Mouse (Mus musculus) neutrophil, adult 5-6 weeks (primary cell): ENCODE results near the gene Ninj2. TPM values are rescaled to one million over a fixed set of nuclear protein-coding genes. Genes with fewer than 3 reads are reported as not detected.

Source experiments
- ATAC-seq: fragments of 151-379, 151-347 bp; 2 replicates; pipeline ENCODE4 v1.8.0; 2017; ENCODE audit warnings: mild to moderate bottlenecking, moderate TSS enrichment; ENCODE audit not compliant: insufficient number of reproducible peaks, poor library complexity, low FRiP score, severe bottlenecking; ENCODE audit errors: extremely low read depth
- total RNA-seq: library from RNA; stranded (forward); fragments of 200-1000 nt; gene quantifications from 2 replicates; pipeline ENCODE4 v1.2.3, GENCODE M21; 2017

Ninj2 gene
- total RNA-seq, 1 experiment from 2014 or later = not detected

DNA sequence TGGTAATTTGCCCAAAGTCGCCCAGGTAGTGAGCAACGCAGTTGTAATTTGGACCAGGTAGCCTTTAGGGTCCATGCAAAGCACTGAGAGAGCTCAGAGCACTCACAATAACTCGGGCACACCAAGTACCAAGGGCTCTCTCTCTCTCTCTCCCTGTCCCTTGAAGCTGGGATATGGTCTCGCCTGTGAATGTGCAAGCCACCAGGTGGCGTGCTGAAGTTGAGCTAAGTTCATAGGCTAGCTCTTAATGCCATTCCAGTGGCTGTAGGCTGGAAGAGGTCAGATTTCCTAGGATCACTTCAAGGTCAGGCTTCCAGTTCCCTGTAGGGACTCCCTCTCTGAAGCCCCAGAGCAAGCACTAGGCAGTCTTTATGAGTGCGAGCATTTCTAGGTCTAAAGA is 129.5 kb downstream of the Ninj2 start:
- no peak for ATAC-seq

DNA sequence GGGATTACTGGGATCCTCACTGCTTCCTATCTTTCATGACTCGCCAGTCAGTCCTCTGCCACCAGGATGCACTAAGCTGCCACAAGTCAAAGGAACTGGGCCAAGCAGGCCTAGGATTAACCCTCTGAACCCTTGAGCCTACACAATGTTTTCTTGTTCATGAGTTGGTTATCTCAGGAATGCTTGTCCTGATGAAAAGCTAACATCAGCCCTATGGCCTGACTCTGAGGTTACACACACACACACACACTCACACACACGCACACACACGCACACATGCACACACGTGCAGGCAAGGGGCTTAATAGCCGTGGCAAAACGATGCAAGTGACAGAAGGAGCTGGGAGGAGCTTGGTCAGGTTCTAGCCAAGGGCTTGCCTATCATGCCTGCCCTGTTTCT is 132.2 kb downstream of the Ninj2 start:
- no peak for ATAC-seq

- ATAC-seq = no peak
Measured at GRCm38 (mm10) chr6:120227068-120227467, 133.9 kb downstream of the Ninj2 start.

GRCm38 (mm10) chr6:120229806-120230205 is 136.7 kb downstream of the Ninj2 start:
- ATAC-seq = no peak

- no peak for ATAC-seq
Measured at GRCm38 (mm10) chr6:120230441-120230840, 137.3 kb downstream of the Ninj2 start.

DNA sequence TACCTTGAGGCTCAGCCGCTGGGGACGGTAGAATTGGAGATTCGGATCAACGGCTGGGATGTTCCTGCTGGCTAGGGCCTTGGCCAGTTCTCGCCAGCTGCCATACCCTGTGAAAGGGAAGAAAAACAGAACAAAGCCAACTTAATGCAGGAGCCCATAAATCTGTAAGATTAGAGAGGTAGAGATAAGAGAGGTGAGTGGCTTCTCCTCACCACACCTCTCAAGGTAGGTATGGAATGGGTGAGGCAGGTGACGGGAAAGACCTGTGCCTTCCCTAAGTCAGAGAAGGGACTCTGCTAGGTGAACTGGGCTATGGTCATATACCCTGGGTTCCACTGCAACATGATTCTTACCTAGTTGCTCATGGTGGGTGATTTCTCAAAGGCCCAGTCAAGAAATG is 139.7 kb downstream of the Ninj2 start:
- no peak for ATAC-seq

DNA sequence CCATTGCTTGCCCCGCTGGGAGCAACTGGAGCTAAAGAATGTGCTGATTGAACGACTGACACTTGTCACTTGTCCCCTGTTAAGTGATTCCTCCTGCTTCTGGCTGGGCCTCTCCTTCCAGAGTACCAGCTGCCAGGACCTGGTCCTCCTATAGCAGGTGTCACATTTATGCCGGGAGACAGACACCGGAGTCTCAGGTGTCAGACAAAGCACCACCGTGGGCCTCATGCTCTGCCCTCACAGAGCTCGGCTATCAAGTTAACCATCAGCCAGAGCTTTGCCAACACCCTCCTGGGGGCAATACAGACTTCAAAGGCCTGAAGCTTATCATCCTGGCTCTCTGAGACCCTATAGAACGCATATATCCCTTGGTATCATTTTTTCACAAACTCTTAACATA is 142.7 kb downstream of the Ninj2 start:
- ATAC-seq = no peak

- no peak for ATAC-seq
Measured at GRCm38 (mm10) chr6:120240461-120240860, 147.3 kb downstream of the Ninj2 start.

DNA sequence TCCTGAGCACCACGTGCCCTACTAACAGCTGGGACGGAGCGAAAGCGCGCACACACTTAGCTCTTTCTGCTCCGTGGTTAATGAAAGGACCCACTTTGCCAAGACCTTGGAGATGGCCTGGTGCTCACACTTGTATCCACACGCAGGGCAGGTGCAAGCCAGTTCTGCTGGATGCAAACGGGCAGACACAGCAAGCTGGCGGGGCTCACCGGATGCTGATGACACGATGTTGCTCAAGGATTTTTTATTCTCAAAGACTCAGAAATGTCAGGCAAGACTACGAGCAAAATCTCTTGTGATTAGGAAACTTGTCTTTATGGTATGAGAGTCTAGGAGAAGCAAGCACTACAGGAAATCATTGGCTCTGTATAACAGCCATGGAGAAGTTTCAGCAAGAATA is 148.3 kb downstream of the Ninj2 start:
- ATAC-seq = no peak

DNA sequence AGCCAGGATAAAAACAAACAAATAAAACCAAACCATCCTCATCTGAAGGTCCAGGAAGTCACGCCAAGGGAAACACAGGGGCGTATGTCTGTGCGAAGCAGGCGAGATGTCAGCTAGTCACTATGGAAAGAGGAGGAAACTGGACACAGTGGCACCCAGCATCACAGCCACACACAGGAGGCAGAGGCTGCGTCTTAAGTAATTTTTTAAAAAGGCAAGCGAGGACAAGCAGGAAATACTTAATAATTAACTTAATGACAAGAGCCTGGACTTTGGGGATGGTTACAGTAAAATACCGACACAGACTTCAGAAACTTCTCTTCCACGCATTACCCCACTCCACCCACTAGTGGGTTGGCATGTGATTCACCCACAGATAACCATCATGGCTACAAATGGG is 149.4 kb downstream of the Ninj2 start:
- ATAC-seq = no peak

GRCm38 (mm10) chr6:120243250-120243649 is 150.1 kb downstream of the Ninj2 start:
- ATAC-seq = no peak

- no peak for ATAC-seq
Measured at GRCm38 (mm10) chr6:120246676-120247075, 153.5 kb downstream of the Ninj2 start.

GRCm38 (mm10) chr6:120249831-120250230 is 156.7 kb downstream of the Ninj2 start:
- ATAC-seq = no peak

Other genes with a start within 250 kb of the Ninj2 start
- 13.8 and 15.0 TPM in 2 replicates for gene Erc1, start 245.2 kb upstream of the Ninj2 start, total RNA-seq
- 36.0 and 36.3 TPM in 2 replicates for gene Rad52, start 190.7 kb upstream of the Ninj2 start, total RNA-seq
- gene Wnk1, start 54.7 kb upstream of the Ninj2 start, total RNA-seq = 257 and 330 TPM in 2 replicates
- gene D330020A13Rik, start 201.0 kb downstream of the Ninj2 start, total RNA-seq = not detected in 2 replicates
- gene B4galnt3, start 201.2 kb downstream of the Ninj2 start, total RNA-seq = not detected in 2 replicates